Mouse (Mus musculus): ENCODE measurements around the gene Rora.

DNA sequence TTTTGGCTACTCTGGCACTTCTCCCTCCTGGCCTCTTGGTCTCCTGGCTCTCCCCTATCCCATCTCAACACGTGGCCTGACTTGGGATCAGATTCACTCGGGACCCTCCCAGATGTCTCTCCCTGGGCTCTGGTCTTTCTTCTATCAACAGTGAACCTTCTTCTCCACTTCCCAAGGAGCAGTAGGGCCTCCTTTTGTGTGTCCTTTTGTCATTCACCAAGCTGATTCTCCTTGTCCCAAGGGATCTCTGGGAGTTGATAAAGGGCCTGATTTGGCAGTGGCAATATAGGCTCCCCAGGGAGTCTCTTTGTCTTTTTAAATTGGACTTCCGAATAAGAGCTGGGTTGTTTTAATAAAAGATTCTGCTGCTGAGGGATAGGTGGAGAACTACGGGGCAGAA is 36.5 kb upstream of the Rora start:
- TF ChIP-seq CTCF (IDR thresholded peaks at IDR 0.05; ENCODE audit: low read depth) = no peak
- TF ChIP-seq EP300 (optimal IDR thresholded peaks at IDR 0.05) = no peak

Measured in stomach, postnatal 0 days (tissue).